Mouse (Mus musculus) kidney, embryonic 14.5 days (tissue): Measurements from ENCODE around the gene Erh. TPM values are rescaled to one million over a fixed set of nuclear protein-coding genes. Genes with fewer than 3 reads are reported as not detected.

ENCODE experiments used
- ATAC-seq: fragments of 200-750 bp; cut with Nextera tagmentation; 2 replicates; pipeline ENCODE4 v1.8.0; 2017; ENCODE audit warnings: moderate number of reproducible peaks, mild to moderate bottlenecking, moderate TSS enrichment, moderate library complexity; ENCODE audit not compliant: low FRiP score, low TSS enrichment
- H3K27ac ChIP-seq: fragments of 300-500 bp; sonication (generic); 2 replicates; pipeline ENCODE4 v1.5.1; 2014; ENCODE audit warnings: low read depth, mild to moderate bottlenecking, low read length, moderate library complexity, mixed read lengths
- H3K27me3 ChIP-seq: fragments of 300-500 bp; sonication (generic); 2 replicates; pipeline ENCODE4 v1.6.1; 2014; ENCODE audit warnings: mild to moderate bottlenecking, low read length; ENCODE audit not compliant: control insufficient read depth, insufficient read depth
- H3K36me3 ChIP-seq: fragments of 300-500 bp; sonication (generic); 2 replicates; pipeline ENCODE4 v1.6.1; 2014; ENCODE audit warnings: low read length, mixed read lengths; ENCODE audit not compliant: control insufficient read depth, insufficient read depth
- H3K4me1 ChIP-seq: fragments of 300-500 bp; sonication (generic); 2 replicates; pipeline ENCODE4 v1.6.1; 2014; ENCODE audit warnings: low read length, mixed read lengths; ENCODE audit not compliant: control insufficient read depth, insufficient read depth
- H3K4me2 ChIP-seq: fragments of 300-500 bp; sonication (generic); replicated peaks from 2 replicates; pipeline ENCODE4 v1.6.1; 2014; ENCODE audit warnings: low read depth, mild to moderate bottlenecking, low read length
- H3K4me3 ChIP-seq: fragments of 300-500 bp; sonication (generic); 2 replicates; pipeline ENCODE4 v1.5.1; 2014; ENCODE audit warnings: mild to moderate bottlenecking, low read length
- H3K9ac ChIP-seq: fragments of 300-500 bp; sonication (generic); 2 replicates; pipeline ENCODE4 v1.6.1; 2014; ENCODE audit warnings: low read depth, mild to moderate bottlenecking, low read length, moderate library complexity
- H3K9me3 ChIP-seq: fragments of 300-500 bp; sonication (generic); 2 replicates; pipeline ENCODE4 v1.6.1; 2016; ENCODE audit warnings: low read length; ENCODE audit not compliant: control insufficient read depth
- WGBS: fragments of 180-500 bp; shearing (Covaris S2); extraction: QIAGEN DNeasy Blood & Tissue Kit; methylation state at CpG from one replicate; pipeline ENCODE4 v1.1.7; 2014; 5-methylcytosine and 5-hydroxymethylcytosine counted together
- polyA plus RNA-seq: library from polyadenylated mRNA; unstranded; fragments of >200 nt; fragmentation: Nextera tagmentation; extraction: Ambion mirVana; gene quantifications from 2 replicates; pipeline ENCODE4 v1.2.1, GENCODE M21; 2014

Gene Erh
- polyA plus RNA-seq, 1 experiment from 2014 or later = 265 TPM

- no peaks in the 10 kb centered on the region for H3K27me3 ChIP-seq
- no peak overlapping the region for H3K27ac ChIP-seq
- H3K4me2 ChIP-seq = no peak overlapping the region
- no peaks in the 10 kb centered on the region for H3K36me3 ChIP-seq
- H3K4me3 ChIP-seq = no peak overlapping the region
- WGBS = 88% methylated on average over 4 of the region's 4 CpGs
- peaks cover 6% of the 10 kb centered on the region; the same call in 1 of the 2 replicates for H3K4me1 ChIP-seq
- no peaks in the 10 kb centered on the region for H3K9me3 ChIP-seq
- H3K9ac ChIP-seq = no peak overlapping the region
- no peak for ATAC-seq
Measured at GRCm38 (mm10) chr12:80594141-80594540, 50.0 kb downstream of the Erh start.

- H3K9ac ChIP-seq = no peak overlapping the region
- WGBS = 37% methylated on average over 2 of the region's 2 CpGs
- ATAC-seq = no peak
- no peaks in the 10 kb centered on the region for H3K27me3 ChIP-seq
- no peaks in the 10 kb centered on the region for H3K9me3 ChIP-seq
- no peak overlapping the region for H3K27ac ChIP-seq
- H3K4me3 ChIP-seq = no peak overlapping the region
- H3K4me1 ChIP-seq = no peaks in the 10 kb centered on the region
- H3K4me2 ChIP-seq = no peak overlapping the region
- H3K36me3 ChIP-seq = no peaks in the 10 kb centered on the region
Measured at GRCm38 (mm10) chr12:80584973-80585372, 59.2 kb downstream of the Erh start.

Other genes with a start within 250 kb of the Erh start
- 8.6 and 11.2 TPM in 2 replicates for gene Dcaf5, start 207.7 kb downstream of the Erh start, polyA plus RNA-seq
- 21.6 and 28.8 TPM in 2 replicates for gene Exd2, start 181.2 kb downstream of the Erh start, polyA plus RNA-seq
- gene Galnt16, start 126.1 kb downstream of the Erh start, polyA plus RNA-seq = 3.1 TPM in 2 replicates
- 12.1 and 31.1 TPM in 2 replicates for gene Slc39a9, start 458 bp downstream of the Erh start, polyA plus RNA-seq
- gene Plekhd1, start 48.2 kb upstream of the Erh start, polyA plus RNA-seq = 0.84 and 0.94 TPM in 2 replicates
- 0.19 and 0.24 TPM in 2 replicates for gene Ccdc177, start 116.3 kb upstream of the Erh start, polyA plus RNA-seq
- gene Susd6, start 146.2 kb upstream of the Erh start, polyA plus RNA-seq = 7.5 and 15.6 TPM in 2 replicates